Mouse (Mus musculus) thymus, postnatal 36 days (tissue): Measurements from ENCODE around the gene Itpk1.

Source experiments
- DNase-seq, 2 experiments: peaks; one replicate each; pipeline ENCODE4 v3.0.0; 2022; ENCODE audit warnings: mixed read lengths in 2 of 2

Gene Itpk1

DNA sequence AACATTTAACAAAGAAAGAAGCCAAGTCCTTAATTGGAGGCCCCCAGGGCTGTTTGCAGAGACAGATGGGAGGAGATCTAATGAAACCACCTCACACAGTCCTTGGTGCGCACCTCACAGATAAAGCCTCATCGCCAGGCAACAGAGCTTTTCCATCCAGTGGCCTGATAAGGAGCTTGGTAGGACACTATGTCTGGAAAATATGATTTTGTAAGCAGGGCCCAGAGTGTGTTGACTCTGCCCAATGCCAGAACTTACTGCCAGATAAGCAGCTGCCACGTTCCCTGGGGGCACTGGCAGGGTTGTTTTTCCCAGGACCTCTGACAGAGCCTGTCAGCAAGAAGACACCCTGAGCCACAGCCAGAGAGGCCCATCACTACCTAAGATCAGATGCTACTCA, 153.5 kb downstream of the Itpk1 start:
- no peak for DNase-seq

DNA sequence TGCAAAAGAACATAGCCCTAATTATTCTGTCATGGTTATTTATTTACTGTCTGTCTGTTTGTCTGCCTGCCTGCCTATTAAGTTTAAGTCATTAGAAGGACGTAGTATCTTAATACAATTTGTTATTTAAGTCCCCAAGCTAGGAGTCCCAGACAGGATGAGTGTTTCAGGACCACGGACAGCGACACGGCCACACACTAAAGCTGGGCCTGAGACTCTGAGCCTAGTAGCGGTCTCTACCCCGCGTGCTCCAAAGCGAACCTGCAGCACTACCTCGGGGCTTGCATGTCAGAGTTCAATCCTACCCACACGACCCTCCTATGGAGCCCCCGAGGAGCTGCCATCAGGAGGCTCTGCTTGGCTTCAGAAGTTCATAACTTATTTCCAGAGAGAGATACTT, 154.2 kb downstream of the Itpk1 start:
- peak; percentile 53 to 64 for DNase-seq

DNA sequence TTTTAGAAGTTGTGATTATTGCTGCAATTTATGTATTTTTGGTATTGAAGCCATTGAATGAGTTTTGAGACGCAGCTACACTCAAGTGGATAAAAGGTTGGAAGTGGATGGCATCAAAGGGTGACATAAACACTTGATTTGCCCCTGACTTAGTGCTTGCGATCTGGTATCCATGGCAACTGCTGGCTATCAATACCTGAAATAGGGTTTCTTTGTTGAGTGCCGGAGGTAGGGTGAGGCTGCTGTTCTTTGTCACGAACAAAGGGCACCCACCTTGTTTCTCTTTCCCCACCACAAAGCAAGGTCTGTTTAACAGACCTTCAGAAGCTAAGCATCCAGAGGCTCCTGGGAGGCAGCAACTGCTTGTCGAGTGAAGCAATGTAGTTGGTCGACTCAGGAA, 159.6 kb downstream of the Itpk1 start:
- DNase-seq, result no peak

DNA sequence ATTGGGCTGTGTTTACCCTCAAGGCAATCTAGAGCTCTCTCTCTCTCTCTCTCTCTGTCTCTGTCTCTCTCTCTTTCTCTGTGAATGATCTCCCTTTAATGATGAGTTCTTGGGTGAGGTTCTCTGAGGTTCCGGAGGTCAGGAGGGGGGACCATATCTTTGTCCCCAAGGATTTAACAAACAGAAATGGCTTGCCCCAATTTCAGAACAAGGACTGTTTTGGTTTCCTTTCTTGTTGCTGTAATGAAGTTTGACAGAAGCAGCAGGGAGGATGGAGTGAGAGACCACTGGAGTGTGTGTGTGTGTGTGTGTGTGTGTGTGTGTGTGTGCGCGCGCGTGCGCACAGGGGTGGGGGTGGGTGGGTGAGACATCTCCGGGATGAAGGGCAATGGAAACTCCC, 163.6 kb downstream of the Itpk1 start:
- DNase-seq, result no peak

DNA sequence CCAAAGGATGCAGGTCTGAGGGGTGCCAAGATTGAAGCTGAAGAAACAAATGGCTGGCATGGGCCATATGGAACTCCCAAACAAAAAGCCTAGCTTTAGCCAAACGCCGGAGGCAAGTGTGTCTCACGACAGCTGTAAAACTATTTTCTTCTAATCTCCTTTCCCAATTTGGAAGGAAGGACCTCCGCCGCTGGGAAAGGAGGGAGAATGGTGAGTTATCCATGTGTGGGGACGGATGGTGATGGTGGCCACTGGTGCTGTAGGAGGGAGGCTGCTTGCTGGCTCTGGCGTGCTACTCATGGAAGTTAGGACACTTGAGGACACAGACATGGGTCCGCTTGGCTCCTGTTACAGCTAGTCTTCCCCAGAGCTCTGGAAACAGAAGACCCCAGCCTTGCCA, 164.5 kb downstream of the Itpk1 start:
- DNase-seq, result no peak

DNA sequence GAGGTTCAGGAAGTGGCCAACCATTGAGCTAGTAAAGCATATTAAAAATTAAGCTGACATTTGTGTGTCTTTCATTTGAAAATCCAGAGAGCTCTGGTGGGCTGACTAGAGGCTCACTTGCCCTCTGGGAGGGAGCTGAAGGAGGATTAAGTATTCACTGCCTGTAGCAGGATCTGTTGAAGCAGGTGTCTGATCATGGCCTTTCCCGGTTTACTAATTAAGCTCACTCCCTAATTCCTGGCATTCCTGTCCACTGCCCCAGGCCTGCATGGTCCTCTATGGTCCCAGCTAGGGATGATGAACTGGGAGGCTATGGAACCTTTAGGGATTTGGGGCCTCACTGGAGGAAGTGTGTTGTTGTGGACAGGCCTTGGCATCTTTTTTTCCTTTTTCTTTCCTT, 168.9 kb downstream of the Itpk1 start:
- no peak for DNase-seq

DNA sequence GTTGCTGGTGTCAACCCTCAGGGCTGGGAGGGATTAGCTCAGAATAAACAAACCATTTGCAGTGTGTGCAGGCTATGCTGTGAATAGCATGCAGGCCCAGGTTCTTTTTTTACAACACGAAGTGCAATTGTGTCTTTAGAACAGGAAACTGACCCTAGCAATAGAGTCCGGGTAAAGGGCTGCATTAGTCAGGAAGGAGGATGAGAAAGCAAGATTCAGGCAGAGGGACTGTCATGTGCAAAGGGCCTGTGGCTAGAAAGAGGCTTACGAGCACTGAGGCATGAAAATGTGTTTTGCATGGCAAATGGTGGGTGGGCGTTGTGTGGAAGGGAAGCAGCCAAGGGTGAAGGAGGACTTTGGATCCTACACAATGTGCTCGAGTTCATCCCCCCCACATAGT, 176.7 kb downstream of the Itpk1 start:
- no peak for DNase-seq

DNA sequence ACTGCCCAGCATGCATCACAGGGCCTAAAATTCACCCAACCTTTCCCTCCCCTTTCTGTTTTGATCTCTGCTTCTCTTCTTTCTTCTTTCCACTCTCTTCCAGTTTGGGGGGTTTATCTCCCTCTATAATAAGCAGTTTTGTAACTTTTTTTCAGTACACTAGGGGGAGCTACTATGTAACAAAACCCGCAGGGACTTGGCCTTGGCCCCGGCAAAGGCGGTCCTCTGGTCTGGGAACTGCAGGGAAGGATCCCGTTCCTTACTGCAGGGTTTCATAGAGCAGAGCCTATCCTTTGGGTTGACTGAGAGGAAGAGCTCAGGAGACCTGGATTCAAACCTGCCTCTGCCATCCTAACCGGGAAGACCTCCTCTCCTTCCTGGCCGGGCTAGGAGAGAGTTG, 180.0 kb downstream of the Itpk1 start:
- no peak for DNase-seq

DNA sequence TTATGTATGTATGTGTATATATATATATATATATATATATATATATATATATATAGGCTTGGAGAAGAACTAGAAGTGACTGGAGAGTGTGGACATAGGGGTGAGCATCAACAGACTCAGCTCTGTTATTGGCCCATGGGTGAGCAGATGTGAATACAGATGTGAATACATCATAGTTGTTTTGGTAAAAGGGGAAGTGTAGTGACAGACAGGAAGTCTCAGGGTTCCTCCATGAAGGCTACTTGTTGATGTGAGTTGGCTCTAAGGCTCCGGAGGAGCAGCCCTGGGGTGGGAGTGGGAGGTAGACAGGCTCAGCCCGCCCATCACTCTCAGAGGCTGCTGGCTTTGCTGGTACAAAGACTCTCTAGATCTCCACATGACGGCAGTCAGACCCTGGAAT, 180.5 kb downstream of the Itpk1 start:
- DNase-seq, result no peak

DNA sequence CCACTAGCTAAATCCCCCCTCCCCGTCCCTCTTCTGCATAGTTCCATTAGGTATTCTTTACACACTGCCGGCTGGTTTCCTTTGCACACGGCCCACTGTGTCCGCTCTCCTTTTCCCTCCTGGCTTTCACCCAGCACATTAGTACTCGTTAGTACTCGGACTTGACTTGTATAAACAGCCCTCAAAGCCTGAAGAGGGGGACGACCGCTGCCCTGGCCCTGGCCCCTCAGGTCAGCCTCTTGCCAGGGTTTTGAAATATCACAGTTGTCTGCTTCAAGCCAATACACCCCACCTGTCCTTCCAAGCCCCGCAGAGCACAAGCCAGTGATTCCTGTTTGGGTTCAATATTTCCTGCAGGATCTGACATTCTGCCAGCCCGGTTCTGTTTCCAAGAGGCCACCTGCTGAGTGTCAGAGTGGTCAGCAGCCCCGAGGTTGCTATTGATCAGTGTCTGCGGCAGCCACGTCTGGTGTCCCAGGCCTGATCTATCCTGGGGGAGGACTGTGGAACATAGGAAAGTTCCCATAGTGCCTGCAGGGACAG, 182.9 kb downstream of the Itpk1 start:
- no peak for DNase-seq

DNA sequence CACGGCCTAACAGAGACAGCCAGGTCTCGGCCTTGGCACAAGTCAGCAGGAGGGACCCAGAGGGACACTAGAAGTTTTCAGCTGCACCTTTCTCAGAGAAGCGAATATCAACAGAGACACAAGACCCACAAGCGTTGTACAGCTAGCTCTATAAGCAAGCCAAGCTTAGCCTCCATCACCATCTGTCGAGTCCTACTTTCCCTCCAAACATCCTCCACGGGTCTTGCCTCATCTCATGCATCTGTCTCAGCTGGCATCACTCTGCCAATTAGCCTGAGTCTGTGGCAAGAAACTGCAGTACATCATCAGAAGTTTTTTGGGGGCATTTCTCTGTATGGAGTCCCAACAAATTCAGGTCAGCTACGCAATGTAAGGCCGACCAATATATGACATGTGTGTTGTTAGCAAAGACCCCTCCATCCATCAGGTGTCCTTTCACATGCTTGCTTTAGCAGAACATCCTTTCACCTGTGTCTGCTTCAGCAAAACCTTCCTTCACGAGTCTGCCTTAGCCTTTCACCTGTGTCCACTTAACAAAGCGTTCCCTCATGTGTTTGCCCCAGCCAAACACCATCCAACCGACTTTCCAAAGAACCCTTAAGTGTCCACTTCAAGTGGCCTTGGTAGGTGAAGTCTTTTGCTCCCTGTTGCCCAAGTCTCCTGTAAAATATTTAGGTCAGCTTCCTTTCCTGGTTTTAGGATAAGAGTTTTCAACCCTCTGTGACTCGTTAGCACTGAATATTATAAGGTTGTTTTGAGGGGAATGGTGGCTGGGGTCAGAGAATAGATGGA, 184.6 kb downstream of the Itpk1 start:
- no peak for DNase-seq
